Mouse (Mus musculus) Patski (cell line): ENCODE measurements at regions not wholly inside any gene's neighbourhood (a gene's known extent, or its start where the extent isn't known, plus 50 kb on each side); places are given as distances from the start of the nearest gene placed in this dataset.
A peak's percentile ranks its signal among the peaks of the same experiment; 100 is the strongest.

ENCODE experiments used
- ATAC-seq: fragments of 100-300 bp; one replicate; pipeline ENCODE4 v1.8.0; 2021
- CTCF ChIA-PET: fragments of 350-600 bp; sonication (Branson Sonifier 250); formaldehyde crosslinking; loops from one replicate; lab custom pipeline; 2022; ENCODE audit warnings: inconsistent platforms; lab: Charles Lee
- POLR2A ChIA-PET: fragments of 350-600 bp; sonication (Branson Sonifier 250); formaldehyde crosslinking; loops from one replicate; lab custom pipeline; 2022; ENCODE audit warnings: antibody characterized with exemption, inconsistent platforms; lab: Charles Lee
- DNase-seq: peaks from one replicate; pipeline ENCODE4 v3.0.0-alpha.2; 2011; ENCODE audit warnings: low read depth, low spot score
- H3K27me3 ChIP-seq: fragments of 371-371 bp; one replicate; pipeline ENCODE4 v1.5.1; 2021
- CTCF ChIP-seq: fragments of 100-300 bp; IDR thresholded peaks from one replicate; pipeline ENCODE4 v1.5.1; 2021
- in situ Hi-C: fragments of 300-500 bp; cut with MboI; formaldehyde crosslinking; loops from 3 replicates; pipeline ENCODE4 v1.11.1; 2018; ENCODE audit warnings: low pct_unique_long_range_greater_than_20kb, mixed read lengths

GRCm38 (mm10) chr13:72992589-72993409, 267.5 kb upstream of the Irx4 start:
- no peak for DNase-seq
- in situ Hi-C loops = no loop called here
- ChIA-PET POLR2A (no interaction called here), CTCF (no interaction called here)
- H3K27me3 ChIP-seq = peaks cover 20% of the 10 kb centered on the region
- no peak for TF ChIP-seq CTCF
- ATAC-seq = no peak

GRCm38 (mm10) chr13:72993410-72993858, 266.8 kb upstream of the Irx4 start:
- H3K27me3 ChIP-seq = peaks cover 20% of the 10 kb centered on the region
- no peak for TF ChIP-seq CTCF
- CTCF ChIA-PET = no interaction called here
- POLR2A ChIA-PET = no interaction called here
- ATAC-seq = no peak
- no peak for DNase-seq
- in situ Hi-C loops = no loop called here

GRCm38 (mm10) chr13:72994538-72994937, 265.7 kb upstream of the Irx4 start:
- CTCF ChIA-PET = no interaction called here
- peaks cover 20% of the 10 kb centered on the region for H3K27me3 ChIP-seq
- POLR2A ChIA-PET = no interaction called here
- no peak for TF ChIP-seq CTCF
- ATAC-seq = no peak
- no peak for DNase-seq
- in situ Hi-C loops = no loop called here

- CTCF ChIA-PET = no interaction called here
- POLR2A ChIA-PET = no interaction called here
- no peak for TF ChIP-seq CTCF
- ATAC-seq (no peak), DNase-seq (no peak)
- in situ Hi-C loops = no loop called here
- peaks cover 25% of the 10 kb centered on the region for H3K27me3 ChIP-seq
Observed at GRCm38 (mm10) chr13:73008856-73009546, 251.3 kb upstream of the Irx4 start.

- CTCF ChIA-PET = interaction anchor here (1.0 kb wide), 1 partner anchor 75 kb away, joined by 3 read pairs; no protein-coding TSS in a partner anchor
Observed at GRCm38 (mm10) chr13:73009547-73010475, 250.5 kb upstream of the Irx4 start.

GRCm38 (mm10) chr13:73019181-73019580, 241.1 kb upstream of the Irx4 start:
- no peak for TF ChIP-seq CTCF
- ChIA-PET POLR2A (no interaction called here), CTCF (no interaction called here)
- ATAC-seq (no peak), DNase-seq (no peak)
- in situ Hi-C loops = no loop called here
- H3K27me3 ChIP-seq = no peaks in the 10 kb centered on the region

More at GRCm38 (mm10) chr13:73009547-73010475, 250.5 kb upstream of the Irx4 start:
- in situ Hi-C loops = no loop called here
- no peak for TF ChIP-seq CTCF
- ATAC-seq = no peak
- POLR2A ChIA-PET = no interaction called here
- H3K27me3 ChIP-seq = peaks cover 25% of the 10 kb centered on the region
- DNase-seq = no peak

GRCm38 (mm10) chr13:73031217-73031616, 229.1 kb upstream of the Irx4 start:
- POLR2A ChIA-PET = no interaction called here
- DNase-seq (no peak), ATAC-seq (no peak)
- TF ChIP-seq CTCF = no peak
- in situ Hi-C loops = loop anchor here (10.0 kb wide), 1 partner anchor 396 kb away; no protein-coding TSS in a partner anchor
- CTCF ChIA-PET = interaction anchor here (1.4 kb wide), 1 partner anchor 15 kb away, joined by 4 read pairs; no protein-coding TSS in a partner anchor
- H3K27me3 ChIP-seq = no peaks in the 10 kb centered on the region

- ATAC-seq = peak; percentile 76
- no peaks in the 10 kb centered on the region for H3K27me3 ChIP-seq
- CTCF ChIA-PET = interaction anchor here (0.8 kb wide), 1 partner anchor 19 kb away, joined by 3 read pairs; no protein-coding TSS in a partner anchor
- in situ Hi-C loops = loop anchor here (10.0 kb wide), 1 partner anchor 398 kb away; no protein-coding TSS in a partner anchor
- POLR2A ChIA-PET = no interaction called here
- DNase-seq = no peak
- TF ChIP-seq CTCF = peak; percentile 85
Observed at GRCm38 (mm10) chr13:73033055-73033454, 227.2 kb upstream of the Irx4 start.

GRCm38 (mm10) chr13:73034065-73034831, 226.0 kb upstream of the Irx4 start:
- no peak for TF ChIP-seq CTCF
- H3K27me3 ChIP-seq = peaks cover 5% of the 10 kb centered on the region
- ChIA-PET POLR2A (no interaction called here), CTCF (interaction anchor here (0.8 kb wide), 1 partner anchor 21 kb away, joined by 3 read pairs; no protein-coding TSS in a partner anchor)
- ATAC-seq = no peak
- DNase-seq = no peak
- in situ Hi-C loops = loop anchor here (10.0 kb wide), 1 partner anchor 399 kb away; no protein-coding TSS in a partner anchor
